Mouse (Mus musculus) heart, adult 2 months (tissue): ENCODE results near the gene Pkd1l1. TPM values are rescaled to one million over a fixed set of nuclear protein-coding genes. Genes with fewer than 3 reads are reported as not detected.
A peak's percentile ranks its signal among the peaks of the same experiment; 100 is the strongest.

Experiments used
- DNase-seq, 2 experiments: peaks; one replicate each; pipeline ENCODE4 v3.0.0; 2021
- H3K27ac ChIP-seq: fragments of 200-600 bp; 2 replicates; pipeline ENCODE4 v1.8.1; 2022
- H3K27me3 ChIP-seq: fragments of 200-500 bp; 2 replicates; pipeline ENCODE4 v1.6.1; 2012; ENCODE audit warnings: mild to moderate bottlenecking, low read length, inconsistent platforms, mixed read lengths; ENCODE audit not compliant: control insufficient read depth, insufficient read depth
- H3K36me3 ChIP-seq: fragments of 200-500 bp; 2 replicates; pipeline ENCODE4 v1.6.1; 2012; ENCODE audit warnings: low read length, inconsistent platforms; ENCODE audit not compliant: control insufficient read depth, insufficient read depth
- H3K4me1 ChIP-seq: fragments of 200-500 bp; 2 replicates; pipeline ENCODE4 v1.6.1; 2011; ENCODE audit warnings: low read length; ENCODE audit not compliant: control insufficient read depth, insufficient read depth
- H3K4me3 ChIP-seq: fragments of 200-600 bp; 2 replicates; pipeline ENCODE4 v1.8.1; 2022
- H3K79me2 ChIP-seq: fragments of 200-500 bp; replicated peaks from 2 replicates; pipeline ENCODE4 v1.6.1; 2012; ENCODE audit warnings: mild to moderate bottlenecking, inconsistent platforms, low read length, moderate library complexity, mixed read lengths; ENCODE audit not compliant: control insufficient read depth, insufficient read depth
- H3K9ac ChIP-seq: fragments of 200-500 bp; 2 replicates; pipeline ENCODE4 v1.6.1; 2012; ENCODE audit warnings: low read depth, mild to moderate bottlenecking, control low read depth, inconsistent platforms, low read length, mixed read lengths
- CTCF ChIP-seq: fragments of 200-600 bp; IDR thresholded peaks from 2 replicates; pipeline ENCODE4 v1.8.1; 2022; ENCODE audit warnings: antibody characterized with exemption, mild to moderate bottlenecking, moderate library complexity
- EP300 ChIP-seq: fragments of 200-500 bp; IDR thresholded peaks from 2 replicates; pipeline ENCODE4 v1.6.1; 2011; ENCODE audit warnings: low read depth, low read length, control low read depth; ENCODE audit not compliant: insufficient read depth
- POLR2A ChIP-seq: fragments of 200-500 bp; IDR thresholded peaks from 2 replicates; pipeline ENCODE4 v1.6.1; 2011; ENCODE audit warnings: mild to moderate bottlenecking, low read depth, low read length, control low read depth; ENCODE audit not compliant: insufficient read depth
- WGBS: fragments of 180-500 bp; shearing (Covaris S2); methylation state at CpG from one replicate; pipeline ENCODE4 v1.1.7; 2018; 5-methylcytosine and 5-hydroxymethylcytosine counted together
- intact Hi-C: fragments of 180-260 bp; cut with DNase I; formaldehyde crosslinking; loops from one replicate; pipeline ENCODE4 v1.15.1; 2025
- polyA plus RNA-seq: library from polyadenylated mRNA; depleted of rRNA; stranded (reverse); fragments of >200 nt; gene quantifications from 2 replicates; pipeline ENCODE4 v1.2.3, GENCODE M21; 2012
- total RNA-seq, 2 experiments: library from RNA; stranded (reverse); gene quantifications; 2 replicates each; pipeline ENCODE4 v1.2.3; 2021

Pkd1l1 gene
- total and polyA plus RNA-seq, 3 experiments = 0.25 to 0.27 TPM; not detected in 1

GRCm38 (mm10) chr11:8916081-8916671 is 56.9 kb downstream of the Pkd1l1 start:
- Histone ChIP-seq H3K36me3 (no peaks in the 10 kb centered on the region), H3K4me3 (no peak overlapping the region), H3K79me2 (no peaks in the 10 kb centered on the region), H3K4me1 (no peaks in the 10 kb centered on the region), H3K9ac (no peak overlapping the region), H3K27me3 (no peaks in the 10 kb centered on the region), H3K27ac (no peak overlapping the region)
- intact Hi-C loops = no loop called here
- no peak for DNase-seq
- WGBS = 82% methylated on average over 8 of the region's 8 CpGs
- TF ChIP-seq POLR2A (no peak), EP300 (no peak), CTCF (no peak)

GRCm38 (mm10) chr11:8882793-8883192 is 90.3 kb downstream of the Pkd1l1 start:
- no peaks in the 10 kb centered on the region for H3K4me1 ChIP-seq
- no peak overlapping the region for H3K4me3 ChIP-seq
- no peak for DNase-seq
- no peaks in the 10 kb centered on the region for H3K27me3 ChIP-seq
- 70% methylated on average over 4 of the region's 4 CpGs for WGBS
- intact Hi-C loops = no loop called here
- H3K27ac ChIP-seq = no peak overlapping the region
- H3K79me2 ChIP-seq = no peaks in the 10 kb centered on the region
- TF ChIP-seq CTCF (no peak), POLR2A (no peak), EP300 (no peak)
- H3K9ac ChIP-seq = no peak overlapping the region
- no peaks in the 10 kb centered on the region for H3K36me3 ChIP-seq

- Histone ChIP-seq H3K4me1 (no peaks in the 10 kb centered on the region), H3K79me2 (no peaks in the 10 kb centered on the region), H3K9ac (no peak overlapping the region), H3K36me3 (no peaks in the 10 kb centered on the region), H3K27ac (no peak overlapping the region), H3K4me3 (no peak overlapping the region), H3K27me3 (no peaks in the 10 kb centered on the region)
- intact Hi-C loops = no loop called here
- TF ChIP-seq EP300 (no peak), CTCF (no peak), POLR2A (no peak)
- WGBS = 62% methylated on average over 2 of the region's 2 CpGs
- DNase-seq = no peak
Measured at GRCm38 (mm10) chr11:8881521-8881920, 91.5 kb downstream of the Pkd1l1 start.

GRCm38 (mm10) chr11:8870115-8870514 is 103.0 kb downstream of the Pkd1l1 start:
- 87% methylated on average over 5 of the region's 5 CpGs for WGBS
- Histone ChIP-seq H3K27ac (no peak overlapping the region), H3K9ac (no peak overlapping the region), H3K4me1 (no peaks in the 10 kb centered on the region), H3K27me3 (no peaks in the 10 kb centered on the region), H3K4me3 (no peak overlapping the region), H3K36me3 (no peaks in the 10 kb centered on the region), H3K79me2 (no peaks in the 10 kb centered on the region)
- intact Hi-C loops = no loop called here
- no peak for DNase-seq
- TF ChIP-seq CTCF (0 out of 2 replicates have a peak, but pooled peaks have one; percentile 4), POLR2A (no peak), EP300 (no peak)

- Histone ChIP-seq H3K27me3 (no peaks in the 10 kb centered on the region; the same call in 1 of the 2 replicates), H3K4me3 (no peak overlapping the region), H3K27ac (no peak overlapping the region), H3K79me2 (no peaks in the 10 kb centered on the region), H3K4me1 (no peaks in the 10 kb centered on the region), H3K36me3 (no peaks in the 10 kb centered on the region), H3K9ac (no peak overlapping the region)
- DNase-seq = no peak
- intact Hi-C loops = no loop called here
- TF ChIP-seq POLR2A (no peak), EP300 (no peak), CTCF (no peak)
- WGBS = 89% methylated on average over 7 of the region's 7 CpGs
Measured at GRCm38 (mm10) chr11:8866021-8866420, 107.0 kb downstream of the Pkd1l1 start.

GRCm38 (mm10) chr11:8863955-8864675 is 109.0 kb downstream of the Pkd1l1 start:
- intact Hi-C loops = no loop called here
- Histone ChIP-seq H3K36me3 (no peaks in the 10 kb centered on the region), H3K4me3 (no peak overlapping the region), H3K27me3 (no peaks in the 10 kb centered on the region; the same call in 1 of the 2 replicates), H3K9ac (no peak overlapping the region), H3K27ac (no peak overlapping the region), H3K79me2 (no peaks in the 10 kb centered on the region), H3K4me1 (no peaks in the 10 kb centered on the region)
- 78% methylated on average over 8 of the region's 8 CpGs for WGBS
- TF ChIP-seq EP300 = no peak
- TF ChIP-seq POLR2A = no peak
- TF ChIP-seq CTCF = no peak
- no peak for DNase-seq
